Mouse (Mus musculus) liver, adult 2 months (tissue): ENCODE measurements at regions not wholly inside any gene's neighbourhood (a gene's known extent, or its start where the extent isn't known, plus 50 kb on each side); places are given as distances from the start of the nearest gene placed in this dataset.

Source experiments
- CTCF ChIP-seq: fragments of 200-500 bp; IDR thresholded peaks from 2 replicates; pipeline ENCODE4 v1.5.1; 2011; ENCODE audit warnings: low read depth, low read length, control low read depth
- POLR2A ChIP-seq: fragments of 200-500 bp; IDR thresholded peaks from 2 replicates; pipeline ENCODE4 v1.6.1; 2011; ENCODE audit warnings: low read length, control low read depth; ENCODE audit not compliant: insufficient read depth; ENCODE audit errors: extremely low read depth

DNA sequence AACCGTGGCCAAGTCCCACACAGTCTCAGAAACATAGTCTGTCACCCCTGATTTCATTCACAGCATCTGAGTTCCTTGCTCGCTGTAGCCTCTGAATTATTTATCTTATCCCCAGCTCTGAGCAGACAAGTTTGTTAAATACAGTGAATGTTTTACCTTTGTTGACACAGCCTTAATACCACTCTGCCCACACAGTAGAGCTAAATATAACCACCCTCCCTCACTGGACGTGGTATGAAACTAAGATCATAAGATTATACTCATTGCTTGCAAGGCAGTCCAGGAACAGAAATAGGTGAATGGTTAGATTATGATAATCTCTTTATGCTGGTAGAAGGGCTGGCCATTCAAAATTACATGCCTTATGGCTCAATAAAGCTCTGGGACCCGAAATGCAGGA is 431.9 kb downstream of the Etnk1 start:
- TF ChIP-seq CTCF (no peak), POLR2A (no peak)
